Mouse (Mus musculus): Measurements from ENCODE around the gene Lekr1. TPM values are rescaled to one million over a fixed set of nuclear protein-coding genes. Genes with fewer than 3 reads are reported as not detected.

Gene Lekr1
- polyA plus RNA-seq, 1 experiment: 4.5 TPM

- TF ChIP-seq CTCF (IDR thresholded peaks at IDR 0.05; ENCODE audit: borderline replicate concordance, insufficient read depth, low read depth, low read length) (no peak), POLR2A (IDR thresholded peaks at IDR 0.05; ENCODE audit: borderline replicate concordance, insufficient read depth, low read length) (no peak)
- 13% methylated on average over 12 of the region's 12 CpGs for WGBS
- Histone ChIP-seq H3K4me1 (ENCODE audit: control insufficient read depth, insufficient read depth, low read length) (peaks cover 18% of the 10 kb centered on the region), H3K27ac (ENCODE audit: insufficient read depth, low read length) (no peak overlapping the region), H3K4me3 (replicated peaks; ENCODE audit: insufficient read depth, low read depth, low read length) (no peak overlapping the region), H3K27me3 (ENCODE audit: control insufficient read depth, insufficient read depth, low read length) (no peaks in the 10 kb centered on the region)
- DNase-seq: peak; percentile 63 to 74
These were observed 205.2 kb downstream of the Lekr1 start for GRCm38 (mm10) chr3:65871188-65871603.

- H3K27me3 ChIP-seq (ENCODE audit: control insufficient read depth, insufficient read depth, low read length): no peaks in the 10 kb centered on the region
- no peak overlapping the region for H3K4me3 ChIP-seq (replicated peaks; ENCODE audit: insufficient read depth, low read depth, low read length)
- no peak overlapping the region for H3K27ac ChIP-seq (ENCODE audit: insufficient read depth, low read length)
- no peak for DNase-seq
- TF ChIP-seq CTCF (IDR thresholded peaks at IDR 0.05; ENCODE audit: borderline replicate concordance, insufficient read depth, low read depth, low read length) (no peak), POLR2A (IDR thresholded peaks at IDR 0.05; ENCODE audit: borderline replicate concordance, insufficient read depth, low read length) (no peak)
- 83% methylated on average over 10 of the region's 10 CpGs for WGBS
- peaks cover 18% of the 10 kb centered on the region for H3K4me1 ChIP-seq (ENCODE audit: control insufficient read depth, insufficient read depth, low read length)
These were observed 205.7 kb downstream of the Lekr1 start for GRCm38 (mm10) chr3:65871609-65872272.

DNA sequence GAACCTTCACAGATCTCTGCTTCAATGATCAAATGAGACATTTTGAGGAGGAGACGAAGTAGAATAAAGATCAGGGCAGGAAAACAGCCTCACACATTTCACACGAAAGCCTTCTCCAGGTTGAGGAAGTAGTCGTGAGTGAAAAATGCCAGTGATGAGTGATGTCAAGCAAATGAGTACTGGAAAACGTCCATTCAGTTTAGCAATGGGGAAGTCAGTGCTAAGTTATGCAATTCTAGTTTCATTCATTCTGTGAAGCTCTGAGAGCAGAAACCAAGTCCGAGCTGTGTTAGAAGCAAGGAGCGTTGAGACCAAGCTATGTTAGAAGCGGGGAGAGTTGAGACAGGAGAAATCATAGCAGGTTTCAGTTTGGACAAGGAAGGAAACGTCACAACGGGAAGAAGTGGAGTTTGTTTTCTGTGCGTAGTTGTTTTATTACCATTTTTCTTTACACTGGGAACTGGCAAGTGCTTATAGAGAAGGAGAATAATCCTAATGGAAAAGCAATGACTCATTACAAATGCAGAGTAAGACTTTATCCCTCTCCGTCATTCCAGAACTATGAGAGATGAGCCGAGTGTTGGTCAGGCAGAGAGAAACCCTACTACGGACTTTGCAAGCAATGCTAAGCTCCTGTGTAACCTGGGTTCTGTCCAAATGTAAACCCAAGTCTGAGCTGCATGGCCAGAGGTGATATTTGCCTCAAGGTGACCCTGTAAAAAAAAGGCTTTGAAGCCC, 207.2 kb downstream of the Lekr1 start:
- no peak for TF ChIP-seq POLR2A (IDR thresholded peaks at IDR 0.05; ENCODE audit: borderline replicate concordance, insufficient read depth, low read length)
- no peak for TF ChIP-seq CTCF (IDR thresholded peaks at IDR 0.05; ENCODE audit: borderline replicate concordance, insufficient read depth, low read depth, low read length)
- 91% methylated on average over 13 of the region's 13 CpGs for WGBS
- no peak for DNase-seq

More for the DNA sequence above, 207.2 kb downstream of the Lekr1 start:
- Histone ChIP-seq H3K4me1 (ENCODE audit: control insufficient read depth, insufficient read depth, low read length) (peaks cover 17% of the 10 kb centered on the region), H3K27ac (ENCODE audit: insufficient read depth, low read length) (no peak overlapping the region), H3K27me3 (ENCODE audit: control insufficient read depth, insufficient read depth, low read length) (no peaks in the 10 kb centered on the region), H3K4me3 (replicated peaks; ENCODE audit: insufficient read depth, low read depth, low read length) (no peak overlapping the region)

Other genes with a start within 250 kb of the Lekr1 start
- gene Tiparp, start 137.8 kb upstream of the Lekr1 start, polyA plus RNA-seq (2012; rRNA removed): 7.9 and 8.3 TPM in 2 replicates

Measured in cerebellum, adult 2 months (tissue).